Mouse (Mus musculus): ENCODE results near the gene Cldn14. TPM values are rescaled to one million over a fixed set of nuclear protein-coding genes. Genes with fewer than 3 reads are reported as not detected.

Cldn14 gene
- polyA plus RNA-seq, 1 experiment from 2014 or later, result not detected

DNA sequence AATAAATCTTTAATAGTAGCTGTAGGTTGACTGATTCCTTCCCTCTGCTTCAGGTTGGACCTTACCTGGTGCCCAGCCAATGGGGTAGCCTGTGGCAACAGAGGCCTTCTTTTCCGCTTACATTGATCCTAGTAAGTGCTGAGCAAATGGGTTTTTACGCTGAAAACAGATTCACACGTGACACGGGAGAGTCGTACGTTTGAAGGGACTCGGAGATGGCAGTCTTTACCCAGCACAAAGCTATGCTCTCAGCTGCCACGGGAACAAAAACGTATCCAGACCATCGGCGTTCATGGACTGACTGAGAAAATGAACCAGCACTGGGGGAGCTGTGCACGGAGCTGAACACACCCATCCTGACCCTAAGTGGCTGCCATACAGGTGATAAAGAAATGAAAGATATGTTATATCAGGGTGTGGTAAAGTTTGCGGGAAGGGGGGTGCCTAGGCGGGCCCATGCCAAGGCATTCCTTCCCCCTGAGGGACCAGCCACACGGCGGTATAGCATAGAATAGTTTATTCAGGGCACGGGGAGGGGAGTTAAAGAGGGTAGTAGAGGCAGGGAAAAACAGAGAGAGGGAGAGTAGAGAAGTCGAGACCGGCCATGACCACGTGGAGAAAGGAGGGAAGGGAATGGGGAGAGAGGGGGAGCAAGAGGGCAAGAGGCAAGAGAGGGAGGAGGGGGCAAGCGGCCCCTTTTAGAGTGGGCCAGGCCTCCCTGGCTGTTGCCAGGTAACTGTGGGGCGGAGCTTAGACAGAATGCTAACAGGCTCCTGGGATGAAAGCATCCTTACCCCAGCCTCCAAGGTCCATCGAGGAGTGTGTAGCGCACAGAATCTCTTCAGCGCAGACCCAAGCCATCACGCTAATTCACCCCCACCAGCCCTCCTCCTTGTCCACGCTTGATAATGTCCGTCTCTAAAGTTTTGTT, 97.6 kb downstream of the Cldn14 start:
- WGBS, result 68% methylated on average over 28 of the region's 28 CpGs
- Histone ChIP-seq H3K27ac (no peak overlapping the region), H3K4me2 (no peak overlapping the region)

DNA sequence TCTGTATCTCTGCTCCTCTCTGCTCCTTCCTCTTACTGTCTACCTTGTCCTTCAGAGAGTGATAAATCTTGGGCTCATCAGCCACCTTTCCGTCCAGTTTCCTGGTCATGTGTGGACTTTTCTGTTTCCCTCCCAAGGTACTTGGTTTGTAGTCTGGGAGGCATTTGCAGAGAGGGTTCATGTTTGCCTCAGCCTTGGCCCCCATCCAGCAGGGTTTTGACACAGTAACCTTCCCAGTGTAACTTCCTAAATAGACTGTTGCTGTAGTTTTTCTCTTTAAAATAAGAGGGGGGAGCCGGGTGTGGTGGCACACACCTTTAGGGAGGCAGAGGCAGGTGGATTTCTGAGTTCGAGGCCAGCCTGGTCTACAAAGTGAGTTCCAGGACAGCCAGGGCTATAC, 98.7 kb downstream of the Cldn14 start:
- no peak for ATAC-seq (ENCODE audit: insufficient number of reproducible peaks, insufficient read depth, low FRiP score, low TSS enrichment, low read depth)
- H3K27me3 ChIP-seq, result no peaks in the 10 kb centered on the region
- no peaks in the 10 kb centered on the region for H3K9me3 ChIP-seq
- WGBS, result 85% methylated on average over 3 of the region's 3 CpGs
- H3K9ac ChIP-seq (replicated peaks), result no peak overlapping the region
- H3K4me2 ChIP-seq, result no peak overlapping the region
- peaks cover 8% of the 10 kb centered on the region for H3K4me1 ChIP-seq (replicated peaks)
- no peak overlapping the region for H3K27ac ChIP-seq
- no peak overlapping the region for H3K4me3 ChIP-seq (replicated peaks)
- H3K36me3 ChIP-seq, result peaks cover 22% of the 10 kb centered on the region

More for the DNA sequence above, 97.6 kb downstream of the Cldn14 start:
- no peak overlapping the region for H3K4me3 ChIP-seq (replicated peaks)
- H3K36me3 ChIP-seq, result peaks cover 13% of the 10 kb centered on the region
- peaks cover 8% of the 10 kb centered on the region for H3K4me1 ChIP-seq (replicated peaks)
- ATAC-seq (ENCODE audit: insufficient number of reproducible peaks, insufficient read depth, low FRiP score, low TSS enrichment, low read depth), result no peak
- no peak overlapping the region for H3K9ac ChIP-seq (replicated peaks)
- no peaks in the 10 kb centered on the region for H3K9me3 ChIP-seq
- no peaks in the 10 kb centered on the region for H3K27me3 ChIP-seq

DNA sequence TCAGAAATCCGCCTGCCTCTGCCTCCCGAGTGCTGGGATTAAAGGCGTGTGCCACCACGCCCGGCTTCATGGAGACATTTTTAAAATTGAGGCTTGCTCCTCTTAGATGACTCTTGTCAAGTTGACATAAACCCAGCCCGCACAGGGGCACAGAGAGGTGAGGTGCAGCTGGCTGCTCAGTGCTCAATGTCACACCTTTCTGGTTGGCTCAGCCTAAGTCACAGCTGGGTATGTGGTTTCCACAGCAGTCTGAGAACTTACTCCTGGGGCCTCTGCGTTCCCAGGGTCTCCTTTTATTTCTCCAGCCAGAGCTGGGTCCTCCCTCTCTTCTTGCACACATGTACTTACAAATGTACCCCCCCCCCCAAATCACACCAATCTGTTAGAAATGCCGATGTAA, 100.4 kb downstream of the Cldn14 start:
- peaks cover 8% of the 10 kb centered on the region for H3K4me1 ChIP-seq (replicated peaks)
- H3K9me3 ChIP-seq, result no peaks in the 10 kb centered on the region
- H3K27ac ChIP-seq, result no peak overlapping the region
- H3K27me3 ChIP-seq, result no peaks in the 10 kb centered on the region
- ATAC-seq (ENCODE audit: insufficient number of reproducible peaks, insufficient read depth, low FRiP score, low TSS enrichment, low read depth), result no peak
- H3K4me3 ChIP-seq (replicated peaks), result no peak overlapping the region
- no peak overlapping the region for H3K9ac ChIP-seq (replicated peaks)
- no peak overlapping the region for H3K4me2 ChIP-seq
- H3K36me3 ChIP-seq, result peaks cover 39% of the 10 kb centered on the region
- WGBS, result 85% methylated on average over 8 of the region's 8 CpGs

DNA sequence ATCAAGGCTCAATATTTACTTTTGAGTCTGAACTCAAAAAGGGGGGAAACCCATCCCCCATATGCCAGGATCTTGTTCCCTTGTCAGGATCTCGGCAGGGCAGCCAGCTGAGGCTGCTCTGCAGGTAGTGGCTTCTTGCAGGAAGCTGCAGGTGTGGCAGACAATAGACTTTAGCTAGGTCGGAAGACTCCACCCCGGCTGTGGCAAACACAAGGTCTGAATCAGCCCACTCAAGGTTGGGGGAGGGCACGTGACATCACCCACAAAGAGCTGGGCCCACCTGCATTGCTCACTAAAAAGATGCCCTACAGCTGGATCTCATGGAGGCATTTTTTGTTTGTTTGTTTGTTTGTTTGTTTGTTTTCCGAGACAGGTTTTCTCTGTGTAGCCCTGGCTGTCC, 100.9 kb downstream of the Cldn14 start:
- ATAC-seq (ENCODE audit: insufficient number of reproducible peaks, insufficient read depth, low FRiP score, low TSS enrichment, low read depth), result no peak
- no peaks in the 10 kb centered on the region for H3K9me3 ChIP-seq

DNA sequence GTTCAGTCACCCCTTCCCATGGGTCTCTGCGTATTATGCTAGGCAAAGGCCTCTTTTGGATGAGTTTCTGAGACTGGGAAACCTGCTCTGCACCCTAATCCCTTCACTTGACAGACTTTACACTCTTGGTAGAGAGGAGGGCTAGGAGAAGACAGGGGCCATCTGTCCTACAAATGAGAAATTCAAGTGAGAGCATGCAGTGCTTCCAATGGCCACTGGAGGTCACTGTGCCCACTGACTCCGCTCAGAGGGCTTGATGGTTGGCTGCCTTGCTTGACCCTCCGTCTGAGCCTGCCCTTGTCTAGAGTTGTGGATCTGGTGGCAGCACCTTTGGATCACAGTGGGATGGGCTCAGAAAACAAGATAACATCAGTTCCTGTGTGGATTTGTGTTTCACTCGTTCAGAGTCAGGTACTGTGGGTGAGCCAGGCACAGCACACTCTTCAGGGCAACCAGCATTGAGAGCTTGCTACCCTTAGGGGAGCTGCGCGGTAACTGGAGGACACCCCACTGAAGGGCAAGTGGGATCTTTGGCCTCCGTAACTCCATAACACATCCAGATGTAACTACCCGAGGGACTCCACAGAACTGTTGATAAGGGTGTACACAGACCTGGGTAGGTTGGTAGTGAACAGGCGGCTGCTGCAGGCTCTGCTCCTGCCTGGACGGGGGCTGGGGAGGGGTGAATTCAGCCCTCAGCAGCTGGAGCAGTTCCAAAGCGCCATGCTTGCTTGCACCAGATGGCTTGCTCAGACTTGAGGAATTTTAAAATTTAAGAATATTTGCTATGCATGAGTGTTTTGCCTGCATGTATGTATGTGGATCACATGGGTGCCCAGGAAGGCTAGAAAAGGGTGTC, 102.3 kb downstream of the Cldn14 start:
- Histone ChIP-seq H3K27me3 (no peaks in the 10 kb centered on the region), H3K4me3 (replicated peaks) (no peak overlapping the region), H3K4me1 (replicated peaks) (0 out of 2 replicates have a peak, but pooled peaks cover 2% of the 10 kb centered on the region), H3K9me3 (no peaks in the 10 kb centered on the region), H3K36me3 (peaks cover 56% of the 10 kb centered on the region), H3K4me2 (no peak overlapping the region), H3K27ac (no peak overlapping the region), H3K9ac (replicated peaks) (no peak overlapping the region)
- 68% methylated on average over 11 of the region's 11 CpGs for WGBS
- ATAC-seq (ENCODE audit: insufficient number of reproducible peaks, insufficient read depth, low FRiP score, low TSS enrichment, low read depth), result no peak

More for the DNA sequence above, 100.9 kb downstream of the Cldn14 start:
- Histone ChIP-seq H3K9ac (replicated peaks) (no peak overlapping the region), H3K4me1 (replicated peaks) (peaks cover 8% of the 10 kb centered on the region), H3K4me2 (no peak overlapping the region), H3K27ac (no peak overlapping the region), H3K4me3 (replicated peaks) (no peak overlapping the region), H3K27me3 (no peaks in the 10 kb centered on the region), H3K36me3 (peaks cover 44% of the 10 kb centered on the region)
- 73% methylated on average over 5 of the region's 5 CpGs for WGBS

DNA sequence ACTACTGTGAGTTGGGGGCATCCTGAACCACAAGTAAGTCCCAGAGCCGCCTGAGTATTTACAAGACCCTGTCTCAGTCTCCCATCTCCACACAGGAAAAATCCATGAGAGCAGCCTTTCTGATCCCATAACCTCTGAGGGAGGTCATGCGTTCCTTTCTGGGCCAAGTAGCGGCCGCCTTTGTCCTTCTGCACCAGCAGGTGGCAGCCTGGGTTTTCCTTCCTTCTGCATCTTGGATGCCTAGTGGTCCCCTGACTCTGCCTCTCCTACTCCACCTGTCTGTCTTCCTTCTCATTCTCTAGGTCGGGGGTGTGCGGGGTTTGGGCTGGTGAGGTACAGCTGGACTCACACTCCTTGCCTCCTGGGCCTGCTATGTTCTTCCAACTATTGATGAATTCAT, 105.6 kb downstream of the Cldn14 start:
- WGBS, result 86% methylated on average over 6 of the region's 6 CpGs
- no peak overlapping the region for H3K4me2 ChIP-seq
- no peak for ATAC-seq (ENCODE audit: insufficient number of reproducible peaks, insufficient read depth, low FRiP score, low TSS enrichment, low read depth)
- peaks cover 83% of the 10 kb centered on the region for H3K36me3 ChIP-seq
- H3K4me3 ChIP-seq (replicated peaks), result no peak overlapping the region
- no peaks in the 10 kb centered on the region for H3K9me3 ChIP-seq
- H3K4me1 ChIP-seq (replicated peaks), result no peaks in the 10 kb centered on the region
- no peak overlapping the region for H3K9ac ChIP-seq (replicated peaks)
- H3K27ac ChIP-seq, result no peak overlapping the region
- no peaks in the 10 kb centered on the region for H3K27me3 ChIP-seq

DNA sequence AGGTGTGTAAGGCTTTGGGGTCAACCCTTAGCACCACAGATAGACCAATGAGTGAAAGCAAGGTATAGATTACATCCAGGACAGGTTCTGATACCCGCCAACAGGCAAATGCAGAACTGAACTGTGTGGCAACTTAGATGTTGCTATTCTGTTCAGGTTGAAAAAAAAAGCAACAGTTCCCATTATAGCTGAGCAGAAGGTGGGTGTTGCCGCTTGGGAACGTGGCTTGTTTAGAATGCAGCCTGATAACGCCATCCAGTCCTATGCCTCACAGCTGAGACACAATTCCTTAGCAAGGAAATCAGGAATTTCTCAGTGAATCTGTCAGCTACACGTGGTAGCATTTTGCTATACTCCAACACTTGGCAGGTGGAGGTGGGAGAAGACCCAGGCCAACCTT, 115.4 kb downstream of the Cldn14 start:
- ATAC-seq (ENCODE audit: insufficient number of reproducible peaks, insufficient read depth, low FRiP score, low TSS enrichment, low read depth), result no peak
- 89% methylated on average over 5 of the region's 5 CpGs for whole genome bisulfite sequencing
- Histone ChIP-seq H3K27me3 (no peaks in the 10 kb centered on the region), H3K36me3 (peaks cover 81% of the 10 kb centered on the region), H3K4me1 (replicated peaks) (no peaks in the 10 kb centered on the region), H3K4me2 (no peak overlapping the region), H3K4me3 (replicated peaks) (no peak overlapping the region), H3K9ac (replicated peaks) (no peak overlapping the region), H3K9me3 (no peaks in the 10 kb centered on the region), H3K27ac (no peak overlapping the region)

DNA sequence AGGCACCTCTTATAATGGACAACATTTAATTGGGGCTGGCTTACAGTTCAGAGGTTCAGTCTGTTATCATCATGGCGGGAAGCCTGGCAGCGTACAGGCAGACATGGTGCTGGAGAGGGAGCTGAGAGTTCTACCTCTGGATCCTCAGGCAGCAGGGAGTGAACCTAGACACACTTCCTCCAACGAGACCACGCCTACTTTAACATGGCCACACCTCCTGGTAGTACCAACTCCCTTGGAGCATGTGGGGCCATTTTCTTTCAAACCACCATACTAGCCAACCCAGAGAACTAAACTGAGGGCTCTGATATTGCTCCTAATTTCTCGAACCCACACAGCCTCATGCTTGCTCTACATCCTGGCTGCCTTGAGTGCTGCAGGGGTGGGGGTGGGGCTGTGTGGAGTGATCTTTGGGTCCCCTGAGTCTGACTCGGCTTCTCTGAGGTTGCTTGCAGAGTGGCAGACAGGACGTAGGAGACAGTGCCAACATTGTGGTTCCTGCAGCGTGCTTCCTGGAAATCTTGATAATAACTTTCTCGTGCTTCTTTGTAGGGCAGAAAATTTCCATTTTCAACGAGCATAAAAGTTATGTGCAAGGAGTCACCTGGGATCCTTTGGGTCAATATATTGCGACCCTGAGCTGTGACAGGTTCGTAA, 117.6 kb downstream of the Cldn14 start:
- Histone ChIP-seq H3K9ac (replicated peaks) (no peak overlapping the region), H3K4me2 (no peak overlapping the region), H3K36me3 (peaks cover 100% of the 10 kb centered on the region), H3K9me3 (no peaks in the 10 kb centered on the region), H3K4me3 (replicated peaks) (no peak overlapping the region), H3K27ac (no peak overlapping the region), H3K27me3 (no peaks in the 10 kb centered on the region), H3K4me1 (replicated peaks) (peaks cover 4% of the 10 kb centered on the region)
- 89% methylated on average over 12 of the region's 12 CpGs for WGBS
- no peak for ATAC-seq (ENCODE audit: insufficient number of reproducible peaks, insufficient read depth, low FRiP score, low TSS enrichment, low read depth)

DNA sequence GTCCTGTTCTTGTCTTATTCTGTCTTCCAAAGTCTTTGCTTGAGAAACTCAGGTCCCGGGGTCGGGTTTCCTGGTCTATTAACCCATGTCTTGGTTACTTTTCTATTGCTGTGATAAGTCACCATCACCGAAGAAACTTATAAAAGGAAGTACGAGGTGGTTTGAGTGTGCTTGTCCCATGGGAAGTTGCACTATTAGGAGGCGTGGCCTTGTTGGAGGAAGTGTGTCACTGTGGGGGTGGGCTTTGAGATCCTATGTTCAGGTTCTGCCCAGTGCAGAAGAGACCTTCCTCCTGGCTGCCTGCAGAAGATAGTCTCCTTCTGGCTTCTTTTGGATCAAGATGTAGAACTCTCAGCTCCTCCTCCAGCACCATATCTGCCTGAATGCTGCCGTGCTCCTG, 120.2 kb downstream of the Cldn14 start:
- Histone ChIP-seq H3K9me3 (no peaks in the 10 kb centered on the region), H3K27ac (no peak overlapping the region), H3K4me2 (no peak overlapping the region), H3K9ac (replicated peaks) (no peak overlapping the region), H3K36me3 (peaks cover 76% of the 10 kb centered on the region), H3K4me3 (replicated peaks) (no peak overlapping the region), H3K27me3 (no peaks in the 10 kb centered on the region), H3K4me1 (replicated peaks) (peaks cover 20% of the 10 kb centered on the region)
- 90% methylated on average over 6 of the region's 6 CpGs for WGBS
- ATAC-seq (ENCODE audit: insufficient number of reproducible peaks, insufficient read depth, low FRiP score, low TSS enrichment, low read depth), result no peak

DNA sequence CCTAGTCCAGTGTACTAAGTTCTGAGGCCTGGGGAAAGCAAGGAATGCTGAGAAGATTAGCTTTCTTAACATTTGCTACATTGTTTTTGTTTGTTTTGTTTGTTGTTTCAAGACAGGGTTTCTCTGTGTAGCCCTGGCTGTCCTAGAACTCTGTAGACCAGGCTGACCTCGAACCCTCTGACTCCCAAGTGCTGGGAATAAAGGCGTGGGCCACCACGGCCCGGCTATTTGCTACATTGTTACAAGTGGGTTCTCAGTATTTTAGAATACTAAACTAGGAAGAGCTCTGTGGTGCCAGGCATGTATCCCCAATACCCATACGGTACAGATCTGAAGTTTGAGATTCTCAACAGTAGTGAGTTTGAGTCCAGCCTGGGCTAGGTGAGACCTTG, 123.9 kb downstream of the Cldn14 start:
- Histone ChIP-seq H3K36me3 (peaks cover 38% of the 10 kb centered on the region), H3K27ac (no peak overlapping the region), H3K4me3 (replicated peaks) (peak overlapping the region; percentile 86), H3K9me3 (no peaks in the 10 kb centered on the region), H3K9ac (replicated peaks) (peak overlapping the region; percentile 78), H3K4me2 (peak overlapping the region; percentile 78), H3K4me1 (replicated peaks) (peaks cover 20% of the 10 kb centered on the region), H3K27me3 (no peaks in the 10 kb centered on the region)
- no peak for ATAC-seq (ENCODE audit: insufficient number of reproducible peaks, insufficient read depth, low FRiP score, low TSS enrichment, low read depth)
- 54% methylated on average over 5 of the region's 5 CpGs for WGBS
